Mouse (Mus musculus) stomach, postnatal 0 days (tissue): ENCODE data around the gene Amotl1. TPM values are rescaled to one million over a fixed set of nuclear protein-coding genes. Genes with fewer than 3 reads are reported as not detected.
A peak's percentile ranks its signal among the peaks of the same experiment; 100 is the strongest.

Experiments
- ATAC-seq: fragments of 200-750 bp; cut with Nextera tagmentation; 2 replicates; pipeline ENCODE4 v1.8.0; 2017; ENCODE audit not compliant: low FRiP score, low TSS enrichment
- DNase-seq: peaks from one replicate; pipeline ENCODE4 v3.0.0-alpha.2; 2016; ENCODE audit warnings: low spot score
- H3K27ac ChIP-seq: fragments of 300-500 bp; sonication (generic); replicated peaks from 2 replicates; pipeline ENCODE4 v1.5.1; 2014; ENCODE audit warnings: mild to moderate bottlenecking, control low read depth
- H3K27me3 ChIP-seq: fragments of 300-500 bp; sonication (generic); 2 replicates; pipeline ENCODE4 v1.6.1; 2014; ENCODE audit warnings: low read length; ENCODE audit not compliant: control insufficient read depth, insufficient read depth
- H3K36me3 ChIP-seq: fragments of 300-500 bp; sonication (generic); 2 replicates; pipeline ENCODE4 v1.6.1; 2014; ENCODE audit warnings: low read length, mixed read lengths; ENCODE audit not compliant: control insufficient read depth, insufficient read depth
- H3K4me1 ChIP-seq: fragments of 300-500 bp; sonication (generic); replicated peaks from 2 replicates; pipeline ENCODE4 v1.6.1; 2014; ENCODE audit warnings: antibody characterized with exemption; ENCODE audit not compliant: control insufficient read depth, insufficient read depth
- H3K4me2 ChIP-seq: fragments of 300-500 bp; sonication (generic); replicated peaks from 2 replicates; pipeline ENCODE4 v1.6.1; 2014; ENCODE audit warnings: low read depth, mild to moderate bottlenecking, control low read depth, moderate library complexity
- H3K4me3 ChIP-seq: fragments of 300-500 bp; sonication (generic); 2 replicates; pipeline ENCODE4 v1.5.1; 2014; ENCODE audit warnings: low read depth, low read length, control low read depth
- H3K9ac ChIP-seq: fragments of 300-500 bp; sonication (generic); 2 replicates; pipeline ENCODE4 v1.6.1; 2014; ENCODE audit warnings: mild to moderate bottlenecking, low read length, control low read depth, mixed read lengths
- H3K9me3 ChIP-seq: fragments of 300-500 bp; sonication (generic); 2 replicates; pipeline ENCODE4 v1.6.1; 2016; ENCODE audit warnings: low read length; ENCODE audit not compliant: control insufficient read depth
- CTCF ChIP-seq: IDR thresholded peaks from 2 replicates; pipeline ENCODE4 v1.5.1; 2016; ENCODE audit warnings: antibody characterized with exemption, low read depth, mild to moderate bottlenecking, moderate library complexity
- EP300 ChIP-seq: optimal IDR thresholded peaks from 2 replicates; pipeline ENCODE3; 2016; ENCODE audit warnings: antibody characterized with exemption
- WGBS: fragments of 180-500 bp; shearing (Covaris S2); extraction: QIAGEN DNeasy Blood & Tissue Kit; methylation state at CpG from one replicate; pipeline ENCODE4 v1.1.7; 2014; 5-methylcytosine and 5-hydroxymethylcytosine counted together
- polyA plus RNA-seq: library from polyadenylated mRNA; unstranded; fragments of >200 nt; fragmentation: Nextera tagmentation; extraction: Ambion mirVana; gene quantifications from 2 replicates; pipeline ENCODE4 v1.2.1, GENCODE M21; 2015

Amotl1 gene
- polyA plus RNA-seq, 1 experiment from 2014 or later = 7.3 TPM

DNA sequence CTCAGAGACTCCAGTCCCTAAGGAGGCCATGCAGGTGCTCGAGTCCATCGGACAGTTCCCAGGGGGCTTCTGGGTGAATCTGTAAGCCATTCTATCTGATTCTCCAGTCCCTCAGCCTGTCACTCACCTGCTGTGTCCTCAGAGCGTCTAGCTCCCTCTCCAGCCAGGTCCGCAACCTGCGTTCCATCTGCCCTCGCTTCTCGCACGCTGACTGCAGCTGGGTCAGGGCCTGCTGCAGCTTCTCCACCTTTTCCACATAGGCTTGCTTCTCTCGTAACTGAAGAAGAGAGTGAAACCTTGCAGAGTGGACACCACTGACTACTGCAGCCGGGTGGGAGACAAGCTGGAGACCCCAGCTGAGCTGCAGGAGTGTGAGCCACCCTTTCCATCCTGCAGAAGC, 86.5 kb downstream of the Amotl1 start:
- Histone ChIP-seq H3K9ac (no peak overlapping the region), H3K9me3 (no peaks in the 10 kb centered on the region), H3K36me3 (peaks cover 16% of the 10 kb centered on the region), H3K4me1 (no peaks in the 10 kb centered on the region), H3K4me3 (no peak overlapping the region), H3K4me2 (no peak overlapping the region), H3K27ac (no peak overlapping the region), H3K27me3 (no peaks in the 10 kb centered on the region)
- 94% methylated on average over 10 of the region's 10 CpGs for WGBS
- TF ChIP-seq EP300 = no peak
- no peak for TF ChIP-seq CTCF
- no peak for DNase-seq
- ATAC-seq = no peak

DNA sequence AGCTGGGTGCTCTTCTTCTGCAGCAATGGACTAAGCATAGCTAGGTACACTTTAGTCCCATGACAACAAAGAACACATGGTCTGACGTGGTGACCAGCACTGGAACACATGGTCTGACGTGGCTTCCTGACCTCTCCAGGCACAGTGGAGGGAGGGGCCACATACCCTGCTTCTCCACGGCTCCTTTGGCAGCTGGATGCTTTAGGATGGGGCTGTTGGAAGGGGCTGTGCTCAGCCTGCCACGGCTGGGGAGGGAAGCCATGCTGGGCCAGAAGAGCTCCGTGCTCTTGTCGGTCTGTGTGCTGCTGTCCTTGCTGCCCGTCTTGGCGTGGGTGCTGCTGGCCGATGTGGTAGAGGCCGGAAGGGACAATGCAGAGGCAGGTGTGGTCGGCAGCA, 96.5 kb downstream of the Amotl1 start:
- Histone ChIP-seq H3K4me2 (no peak overlapping the region), H3K36me3 (peaks cover 26% of the 10 kb centered on the region), H3K4me1 (no peaks in the 10 kb centered on the region), H3K27me3 (no peaks in the 10 kb centered on the region), H3K27ac (no peak overlapping the region), H3K9me3 (no peaks in the 10 kb centered on the region), H3K4me3 (no peak overlapping the region), H3K9ac (no peak overlapping the region)
- DNase-seq (no peak), ATAC-seq (no peak)
- 75% methylated on average over 11 of the region's 11 CpGs for WGBS
- TF ChIP-seq CTCF = no peak
- TF ChIP-seq EP300 = no peak

DNA sequence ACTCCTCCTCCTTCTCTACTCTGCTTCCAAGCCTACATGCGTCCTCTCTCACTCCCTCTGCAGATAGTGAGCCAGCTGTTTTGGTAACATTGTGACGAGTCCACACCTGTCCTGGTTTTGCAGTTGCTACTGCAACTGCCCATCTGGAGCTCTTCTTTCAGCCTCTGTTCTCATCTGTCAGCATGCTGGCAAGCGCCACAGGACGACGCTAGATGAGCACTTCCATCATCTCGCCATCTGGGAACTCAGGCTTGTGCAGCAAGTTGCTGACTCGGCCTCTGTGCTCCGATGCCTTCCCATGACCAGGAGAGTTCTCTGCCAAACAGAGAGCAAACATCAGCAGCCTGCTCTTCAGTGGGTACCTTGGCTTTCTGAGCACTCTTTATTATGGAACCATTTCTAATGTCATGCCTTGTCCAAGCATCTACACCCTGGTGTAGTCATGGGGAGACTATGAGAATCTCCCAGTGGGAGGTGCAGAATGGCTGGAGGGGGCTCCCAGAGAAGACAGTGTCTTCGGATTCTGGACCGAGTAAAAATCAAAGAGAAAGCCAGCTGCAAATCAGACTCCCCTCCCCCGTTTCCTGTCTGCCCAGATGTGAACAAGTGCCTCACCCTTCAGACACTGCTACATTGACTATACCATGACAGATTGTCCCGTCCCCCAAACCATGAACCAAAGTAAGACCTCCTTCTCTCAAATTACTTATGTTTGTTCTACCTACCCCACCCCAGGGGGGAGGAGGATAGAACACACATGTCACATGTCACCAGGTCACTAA, 97.1 kb downstream of the Amotl1 start:
- ATAC-seq (no peak), DNase-seq (no peak)
- 55% methylated on average over 12 of the region's 12 CpGs for WGBS

DNA sequence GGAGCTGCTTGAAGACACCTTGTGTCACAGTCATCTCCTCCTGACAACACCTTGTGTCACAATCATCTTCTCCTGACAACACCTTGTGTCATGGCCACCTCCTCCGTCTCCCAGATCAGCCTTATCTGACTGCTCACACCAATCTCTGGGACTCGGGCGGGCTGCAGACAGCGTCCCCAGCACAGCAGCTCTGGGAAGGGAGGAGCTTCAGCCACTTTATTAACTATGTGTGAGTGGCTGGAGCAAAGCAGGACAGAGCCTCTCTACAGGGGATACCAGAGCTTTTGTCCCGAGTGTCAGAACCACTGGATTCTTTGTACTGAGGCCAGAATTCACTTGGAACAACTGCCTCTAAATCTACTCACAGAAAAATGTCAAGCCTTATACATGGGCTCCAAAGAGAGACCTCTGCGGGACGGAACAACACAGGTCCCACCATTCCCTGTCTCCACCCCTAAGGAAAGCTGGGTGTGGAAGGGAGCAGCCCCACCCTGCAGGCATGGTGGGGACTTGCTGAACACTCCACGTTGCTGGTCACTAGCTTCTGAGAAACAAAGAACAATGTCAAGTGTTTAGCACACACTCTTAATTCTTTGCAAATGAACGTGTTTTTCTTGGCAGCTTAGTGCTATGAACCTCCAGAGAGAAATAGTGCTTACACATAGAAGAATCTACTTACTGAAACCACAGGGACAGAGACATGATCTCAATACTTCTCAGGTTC, 100.7 kb downstream of the Amotl1 start:
- no peak overlapping the region for H3K9ac ChIP-seq
- no peaks in the 10 kb centered on the region for H3K4me1 ChIP-seq
- no peak overlapping the region for H3K27ac ChIP-seq
- peaks cover 25% of the 10 kb centered on the region for H3K36me3 ChIP-seq
- ATAC-seq (0 out of 2 replicates have a peak, but pooled peaks have one; percentile 21), DNase-seq (no peak)
- no peak for TF ChIP-seq EP300
- TF ChIP-seq CTCF = no peak
- WGBS = 58% methylated on average over 9 of the region's 9 CpGs
- no peaks in the 10 kb centered on the region for H3K27me3 ChIP-seq
- H3K4me3 ChIP-seq = no peak overlapping the region
- H3K4me2 ChIP-seq = no peak overlapping the region
- no peaks in the 10 kb centered on the region for H3K9me3 ChIP-seq

More for the DNA sequence above, 97.1 kb downstream of the Amotl1 start:
- no peak overlapping the region for H3K27ac ChIP-seq
- H3K4me1 ChIP-seq = no peaks in the 10 kb centered on the region
- no peaks in the 10 kb centered on the region for H3K27me3 ChIP-seq
- no peak overlapping the region for H3K9ac ChIP-seq
- no peak overlapping the region for H3K4me2 ChIP-seq
- TF ChIP-seq CTCF (no peak), EP300 (no peak)
- no peaks in the 10 kb centered on the region for H3K9me3 ChIP-seq
- no peak overlapping the region for H3K4me3 ChIP-seq
- peaks cover 26% of the 10 kb centered on the region for H3K36me3 ChIP-seq

DNA sequence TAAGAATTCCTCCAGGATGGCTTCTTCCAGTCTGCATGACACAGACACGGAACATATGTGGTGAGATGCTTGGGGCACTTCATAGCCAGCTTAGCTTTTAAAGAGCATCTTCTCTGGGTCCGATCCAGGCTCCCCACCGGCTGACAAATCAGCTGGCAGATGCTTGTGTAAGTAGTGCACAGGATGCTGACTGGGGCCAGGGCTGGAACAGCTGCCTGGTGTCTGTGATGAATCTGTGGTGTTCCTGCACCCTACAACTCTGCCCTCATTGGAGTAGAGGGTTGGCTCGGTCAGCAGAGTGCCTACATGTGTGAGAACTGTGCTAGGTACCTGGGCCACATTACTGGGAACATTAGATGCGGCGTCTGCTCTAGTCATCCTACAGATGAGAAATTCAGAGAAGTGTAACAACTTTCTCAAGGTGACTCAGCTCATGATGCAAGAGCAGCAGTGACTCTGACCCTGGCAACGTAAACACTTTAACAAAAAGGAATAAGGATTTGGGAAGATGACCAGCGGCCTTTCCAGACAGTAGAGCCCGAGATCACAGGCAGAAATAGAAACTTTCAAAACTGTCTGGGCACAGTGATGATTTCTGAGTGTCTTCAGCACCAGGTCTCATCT, 109.9 kb downstream of the Amotl1 start:
- no peak overlapping the region for H3K27ac ChIP-seq
- no peaks in the 10 kb centered on the region for H3K4me1 ChIP-seq
- DNase-seq = no peak
- no peak overlapping the region for H3K9ac ChIP-seq
- ATAC-seq = no peak
- H3K9me3 ChIP-seq = no peaks in the 10 kb centered on the region
- H3K4me2 ChIP-seq = no peak overlapping the region
- H3K27me3 ChIP-seq = no peaks in the 10 kb centered on the region
- H3K36me3 ChIP-seq = no peaks in the 10 kb centered on the region
- H3K4me3 ChIP-seq = no peak overlapping the region
- 73% methylated on average over 9 of the region's 9 CpGs for WGBS
- TF ChIP-seq EP300 (no peak), CTCF (no peak)

DNA sequence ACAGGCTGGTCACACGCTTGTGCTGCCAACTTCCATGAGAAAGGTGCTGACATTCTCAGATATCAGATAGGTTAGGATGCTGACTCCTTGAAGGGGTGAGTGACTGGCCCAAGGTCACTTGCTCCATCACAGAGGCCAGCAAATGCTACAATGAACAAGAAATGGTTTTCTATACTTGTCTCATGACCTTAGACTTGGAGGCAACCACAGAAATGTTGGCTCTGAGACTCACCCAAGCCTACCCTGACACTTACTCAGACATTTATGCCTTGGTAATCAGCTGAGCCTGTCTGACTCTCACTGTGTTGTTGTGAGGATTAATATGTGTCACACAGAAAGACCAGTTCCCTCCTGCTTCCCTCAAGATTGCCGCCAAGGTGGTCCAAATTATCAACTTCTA, 111.2 kb downstream of the Amotl1 start:
- Histone ChIP-seq H3K9ac (no peak overlapping the region), H3K9me3 (no peaks in the 10 kb centered on the region), H3K4me2 (no peak overlapping the region), H3K27me3 (no peaks in the 10 kb centered on the region), H3K27ac (no peak overlapping the region), H3K4me1 (no peaks in the 10 kb centered on the region), H3K4me3 (no peak overlapping the region), H3K36me3 (no peaks in the 10 kb centered on the region)
- ATAC-seq (no peak), DNase-seq (no peak)
- 84% methylated on average over 2 of the region's 2 CpGs for WGBS
- TF ChIP-seq EP300 (no peak), CTCF (no peak)
